Mouse (Mus musculus) left cerebral cortex, adult 2 months (tissue): ENCODE measurements at regions not wholly inside any gene's neighbourhood (a gene's known extent, or its start where the extent isn't known, plus 50 kb on each side); places are given as distances from the start of the nearest gene placed in this dataset.

Experiments used
- DNase-seq, 2 experiments: peaks; one replicate each; pipeline ENCODE4 v3.0.0; 2021 to 2022; ENCODE audit warnings: low spot score in 2 of 2, mixed read lengths in 1 of 2; ENCODE audit errors: extremely low spot score in 1 of 2
- H3K27ac ChIP-seq: fragments of 200-600 bp; 2 replicates; pipeline ENCODE4 v1.8.1; 2022
- H3K4me3 ChIP-seq: fragments of 200-600 bp; 2 replicates; pipeline ENCODE4 v1.8.1; 2022
- CTCF ChIP-seq: fragments of 200-600 bp; IDR thresholded peaks from 2 replicates; pipeline ENCODE4 v1.8.1; 2022; ENCODE audit warnings: antibody characterized with exemption, mild to moderate bottlenecking, moderate library complexity
- intact Hi-C: fragments of 180-260 bp; cut with DNase I; formaldehyde crosslinking; loops from one replicate; pipeline ENCODE4 v1.15.1; 2025

DNA sequence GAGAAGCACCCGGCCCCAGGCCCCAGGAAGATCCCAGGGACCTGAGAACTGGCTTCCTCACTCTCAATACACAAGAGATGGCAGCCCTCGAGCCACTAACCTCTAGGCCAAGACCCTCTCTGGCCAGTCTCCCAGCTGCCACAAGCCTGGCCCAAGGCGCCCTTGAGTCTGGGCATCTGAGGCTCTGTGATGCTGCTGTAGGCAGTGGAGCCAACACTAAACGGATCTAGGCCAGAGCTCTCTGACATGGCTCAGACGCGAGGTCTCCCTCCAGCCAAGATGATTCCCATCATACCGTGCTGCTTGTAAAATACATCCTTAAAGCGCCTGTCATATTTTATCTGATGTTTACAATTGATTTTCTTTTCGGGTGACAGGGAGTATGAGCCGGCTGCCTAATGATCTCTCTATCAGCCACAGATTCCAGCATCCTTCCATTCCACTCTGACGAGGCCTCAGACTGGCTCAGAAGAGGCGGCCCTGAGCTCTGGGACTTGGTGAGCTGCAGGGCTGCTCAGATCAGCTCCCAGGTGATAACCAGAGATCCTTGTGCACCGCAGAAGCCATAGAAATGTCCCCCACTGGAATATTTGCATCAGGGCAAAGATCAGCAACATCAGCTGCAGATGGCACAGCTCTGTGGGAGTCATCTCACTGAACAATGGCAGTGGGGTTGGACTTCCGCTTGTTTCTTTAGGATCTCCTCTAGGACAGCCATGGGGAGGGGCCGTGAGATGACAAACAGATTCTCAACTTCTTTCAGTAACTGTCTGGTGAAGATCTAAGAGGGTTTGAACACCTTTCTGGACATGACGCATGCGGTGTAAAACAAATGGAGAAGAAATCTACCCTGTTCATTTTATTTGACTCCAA lies 60.1 kb upstream of the Zfp423 start:
- no peak for TF ChIP-seq CTCF
- no peak overlapping the region for H3K4me3 ChIP-seq
- intact Hi-C loops = loop anchor here (2.0 to 5.0 kb wide), 2 partner anchors 303 to 377 kb away; no protein-coding TSS in a partner anchor
- H3K27ac ChIP-seq = no peak overlapping the region
- no peak for DNase-seq

DNA sequence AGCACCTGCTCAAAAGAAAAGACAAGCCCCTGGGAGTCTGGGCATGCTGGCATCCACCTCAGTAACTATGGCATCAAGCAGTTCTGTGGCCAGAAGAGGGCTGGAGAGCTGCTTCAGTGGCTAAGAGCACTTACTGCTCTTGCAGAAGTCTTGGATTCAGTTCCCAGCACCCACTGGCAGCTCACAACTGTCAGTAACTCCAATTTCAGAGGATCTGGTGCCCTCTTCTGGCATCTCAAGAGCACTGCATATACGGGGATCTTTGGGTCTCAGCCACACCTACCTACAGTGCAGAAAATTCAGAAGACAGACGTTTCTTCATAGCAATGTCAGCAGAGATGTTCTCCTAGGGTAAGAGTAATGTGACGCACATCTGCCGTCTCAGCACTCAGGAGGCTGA lies 59.1 kb upstream of the Zfp423 start:
- DNase-seq = no peak
- intact Hi-C loops = no loop called here
- H3K4me3 ChIP-seq = no peak overlapping the region
- no peak; the same call in 1 of the 2 replicates for TF ChIP-seq CTCF
- H3K27ac ChIP-seq = no peak overlapping the region

DNA sequence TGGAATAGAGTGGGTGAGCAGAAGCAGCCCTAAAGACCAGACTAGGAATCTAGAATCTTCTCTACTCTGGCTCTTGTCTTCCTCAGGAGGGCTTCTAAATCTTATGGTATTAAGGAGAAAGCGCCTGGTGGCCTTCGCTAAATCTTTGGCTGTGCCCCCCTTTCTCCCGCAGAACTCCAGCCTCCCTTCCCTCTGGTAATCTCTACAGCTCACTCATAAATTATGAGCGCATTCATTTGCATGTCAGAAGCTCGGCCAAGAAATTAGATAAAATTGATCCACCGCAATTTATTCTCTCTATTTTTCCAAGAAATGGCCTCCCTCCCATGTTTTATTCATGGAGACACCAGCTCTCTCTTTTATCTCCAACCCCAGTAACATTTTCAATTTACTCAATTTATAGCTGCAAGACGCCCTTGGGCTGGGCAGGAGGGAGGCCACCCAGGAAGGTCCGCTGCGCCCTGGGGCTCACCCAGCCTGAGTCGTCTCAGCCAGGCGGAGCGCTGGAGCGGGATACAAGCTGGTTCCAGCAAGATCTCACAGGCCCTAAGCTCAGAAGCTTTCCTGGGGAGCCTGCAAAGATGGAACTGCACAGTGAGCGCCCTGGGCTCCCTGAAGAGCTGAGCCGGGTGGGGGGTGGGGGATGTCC lies 52.9 kb upstream of the Zfp423 start:
- no peak for DNase-seq
- no peak overlapping the region for H3K4me3 ChIP-seq
- intact Hi-C loops = no loop called here
- TF ChIP-seq CTCF = no peak
- H3K27ac ChIP-seq = no peak overlapping the region

DNA sequence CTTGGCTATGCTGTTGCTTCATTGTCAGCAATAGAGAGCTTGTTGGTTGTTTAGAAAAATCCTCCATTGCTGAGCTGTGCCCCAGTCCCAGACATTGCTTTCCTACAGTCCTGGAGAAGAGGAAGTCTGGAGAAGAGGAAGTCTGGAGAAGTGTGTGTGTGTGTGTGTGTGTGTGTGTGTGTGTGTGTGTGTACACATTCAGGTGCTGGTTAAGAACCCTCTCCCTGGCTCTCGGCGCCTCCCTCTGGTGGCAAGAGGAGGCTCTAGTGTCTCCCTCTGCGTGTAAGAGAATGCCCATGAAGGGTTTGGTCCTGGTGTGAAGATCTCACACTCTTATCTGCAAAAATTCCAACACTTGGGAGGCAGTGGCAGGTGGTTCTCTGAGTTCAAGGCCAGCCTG lies 51.2 kb upstream of the Zfp423 start:
- no peak overlapping the region for H3K4me3 ChIP-seq
- TF ChIP-seq CTCF = peak; percentile 45
- intact Hi-C loops = no loop called here
- peak; percentile 15 to 41 for DNase-seq
- H3K27ac ChIP-seq = no peak overlapping the region

DNA sequence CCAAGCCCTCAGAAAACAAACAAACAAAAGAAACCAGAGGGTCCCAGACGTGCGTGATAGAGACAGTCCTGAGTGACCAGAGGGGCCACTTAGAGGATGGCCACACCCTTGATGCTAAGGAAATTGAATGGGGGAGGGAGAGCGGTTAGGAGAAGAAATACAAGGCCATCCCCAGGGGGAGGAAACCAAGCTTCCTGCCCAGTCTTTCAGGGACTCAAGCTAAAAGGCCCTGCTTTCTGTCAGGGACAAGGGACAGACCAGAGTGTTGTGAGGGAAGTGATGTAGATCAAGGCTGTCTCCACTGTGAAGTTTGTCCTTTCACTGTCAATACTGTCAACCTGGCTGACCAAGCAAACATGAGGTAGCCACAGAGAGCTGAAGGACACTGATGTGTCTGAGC lies 50.5 kb upstream of the Zfp423 start:
- intact Hi-C loops = no loop called here
- no peak for TF ChIP-seq CTCF
- H3K27ac ChIP-seq = no peak overlapping the region

More for the DNA sequence above, 50.5 kb upstream of the Zfp423 start:
- no peak for DNase-seq
- H3K4me3 ChIP-seq = no peak overlapping the region
